Mouse (Mus musculus): ENCODE measurements around the gene Pah.

GRCm38 (mm10) chr10:87518585-87518984 lies 3.0 kb upstream of the Pah start:
- TF ChIP-seq CTCF (IDR thresholded peaks at IDR 0.05; ENCODE audit: control insufficient read depth, insufficient read depth, low read length) (no peak), POLR2A (IDR thresholded peaks at IDR 0.05; ENCODE audit: borderline replicate concordance, control insufficient read depth, low read depth, low read length) (no peak)
